ENCODE assay signal across 9 mouse cellular contexts in the genomic region with DNA sequence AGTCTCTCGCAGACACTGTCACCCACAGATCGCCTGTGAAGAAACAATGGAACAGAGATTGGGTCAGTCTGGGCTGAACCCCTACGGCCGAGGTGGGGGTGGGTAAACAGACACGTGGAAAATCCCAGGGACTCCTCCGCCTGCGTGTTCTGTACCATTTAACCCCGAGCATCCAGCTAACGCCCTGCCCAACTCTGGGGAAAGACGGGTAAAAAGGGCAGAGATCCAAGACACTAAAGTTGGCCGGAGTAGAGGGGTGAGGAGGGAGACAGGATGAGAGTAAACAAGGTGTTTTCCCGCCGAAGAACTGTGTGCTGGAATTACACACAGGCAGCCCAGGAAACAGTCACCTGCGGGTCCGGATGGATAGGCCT. TPM values are rescaled to one million over a fixed set of nuclear protein-coding genes. Genes with fewer than 3 reads are reported as not detected.
DNase-seq lines count a peak whose midpoint lies in the region; ATAC-seq and TF ChIP-seq lines count a peak whose summit lies in the region.
"Had no signal": no experiment of that assay in that cellular context is flagged by ENCODE, and none has a peak within 500 bp of the region (broad histone marks: within the 10 kb centered on the region; RNA-seq: fewer than 3 reads in every experiment).

No protein-coding gene starts in this region.

- H3K4me1 ChIP-seq in thymus, adult 2 months (replicated peaks; ENCODE audit: control insufficient read depth, insufficient read depth, low read length) = peaks cover 28% of the 10 kb centered on the region
- no peaks in the 10 kb centered on the region for H3K4me1 ChIP-seq in hindbrain, postnatal 0 days (ENCODE audit: insufficient read depth, low read length)

- 0 out of 2 replicates have a peak overlapping the region, but pooled peaks have one; percentile 6 for H3K4me3 ChIP-seq in thymus, adult 2 months (ENCODE audit: control insufficient read depth, insufficient read depth, low read length)
- peak overlapping the region; percentile 73 for H3K4me3 ChIP-seq in hindbrain, postnatal 0 days (ENCODE audit: low read length)

- peak overlapping the region; percentile 79 for H3K9ac ChIP-seq in hindbrain, postnatal 0 days (replicated peaks; ENCODE audit: low read length)

- no peak for TF ChIP-seq CTCF in thymus, adult 2 months (IDR thresholded peaks at IDR 0.05; ENCODE audit: borderline replicate concordance, control insufficient read depth, extremely low read depth, insufficient read depth, low read length, poor library complexity)
- no peak for TF ChIP-seq CTCF in hindbrain, postnatal 0 days (IDR thresholded peaks at IDR 0.05; ENCODE audit: low read depth)

- H3K27me3 ChIP-seq in thymus, adult 2 months (ENCODE audit: control insufficient read depth, insufficient read depth, low read length) = peaks cover 23% of the 10 kb centered on the region
- no peaks in the 10 kb centered on the region for H3K27me3 ChIP-seq in hindbrain, postnatal 0 days (ENCODE audit: insufficient read depth, low read length)

- H3K9me3 ChIP-seq in hindbrain, postnatal 0 days (ENCODE audit: low read length) = no peaks in the 10 kb centered on the region

- peak overlapping the region; percentile 94 for H3K4me2 ChIP-seq in hindbrain, postnatal 0 days (ENCODE audit: low read depth, low read length)

- no peaks in the 10 kb centered on the region for H3K36me3 ChIP-seq in thymus, adult 2 months (ENCODE audit: control insufficient read depth, insufficient read depth, low read length)
- H3K36me3 ChIP-seq in hindbrain, postnatal 0 days (ENCODE audit: insufficient read depth, low read length) = no peaks in the 10 kb centered on the region

- peak; percentile 32 for DNase-seq in adrenal gland, adult 8-10 months
- no peak for DNase-seq in adrenal gland, postnatal 25 days
- no peak for DNase-seq in thymus, adult 2 months
- no peak for DNase-seq in thymus, postnatal 25 days
- DNase-seq in hindbrain, postnatal 0 days (ENCODE audit: low spot score) = no peak
- DNase-seq in lung, postnatal 14 days = peak; percentile 39
- no peak for DNase-seq in frontal cortex, postnatal 25 days (ENCODE audit: low spot score in 2 of 2)

- ATAC-seq in hindbrain, postnatal 0 days = peak; percentile 1; the same call in 1 of the 2 replicates
- no peak for ATAC-seq in activated CD4-positive, CD25-positive, alpha-beta regulatory T cell, adult 4 months

- under 1% methylated on average over 15 of the region's 15 CpGs for WGBS in thymus, adult 2 months
- under 1% methylated on average over 15 of the region's 15 CpGs for WGBS in hindbrain, postnatal 0 days

- no peak for TF ChIP-seq POLR2A in thymus, adult 2 months (IDR thresholded peaks at IDR 0.05; ENCODE audit: control insufficient read depth, extremely low read depth, insufficient read depth, low read length, poor library complexity)

- H3K27ac ChIP-seq in thymus, adult 2 months (ENCODE audit: control insufficient read depth, insufficient read depth, low read length) = no peak overlapping the region
- peak overlapping the region; percentile 87; the same call in 1 of the 2 replicates for H3K27ac ChIP-seq in hindbrain, postnatal 0 days

RNA-seq across cellular contexts. Expression of a gene that starts 1.8 kb away (rescaled TPM):
- 10 to 100 TPM; 10.6 to 56.8 (median 12.6) TPM for total RNA-seq in adrenal gland, adult 8-10 months (2022)
- 19.6 and 19.8 TPM in 2 replicates for total RNA-seq in adrenal gland, postnatal 25 days (2021)
- polyA plus RNA-seq in thymus, adult 2 months (2012; rRNA removed) = 18.4 and 19.4 TPM in 2 replicates
- 51.7 and 57.0 TPM in 2 replicates for total RNA-seq in hindbrain, postnatal 0 days (2014; rRNA removed)
- polyA plus RNA-seq in hindbrain, postnatal 0 days (2015; fragmentation: Nextera tagmentation; extraction: Ambion mirVana) = 112 and 122 TPM in 2 replicates
- polyA plus RNA-seq in activated CD4-positive, CD25-positive, alpha-beta regulatory T cell, adult 4 months (2017; shearing (Covaris generic)) = 10 to 100 TPM; 76.0 to 81.6 TPM
- total RNA-seq: common myeloid progenitor, adult 5-6 weeks had no signal

Comparison
In these comparisons a context has a peak if more than half of its experiments do, and no peak if none do; other contexts are left out.
1. DNase-seq: peak in adrenal gland, adult 8-10 months (single experiment) and lung, postnatal 14 days (single experiment); none in adrenal gland, postnatal 25 days (single experiment), thymus, adult 2 months (single experiment), thymus, postnatal 25 days (single experiment), hindbrain, postnatal 0 days (single experiment) and frontal cortex, postnatal 25 days (0 of 2).